Mouse (Mus musculus) liver, postnatal 0 days (tissue): Measurements from ENCODE around the gene Kcnmb4.

ENCODE experiments used
- CTCF ChIP-seq: sonication (generic); IDR thresholded peaks from 2 replicates; pipeline ENCODE4 v1.5.1; 2016; ENCODE audit warnings: antibody characterized with exemption, low read depth
- EP300 ChIP-seq: IDR thresholded peaks from 2 replicates; pipeline ENCODE4 v1.6.1; 2016; ENCODE audit warnings: antibody characterized with exemption, low read depth, mild to moderate bottlenecking

DNA sequence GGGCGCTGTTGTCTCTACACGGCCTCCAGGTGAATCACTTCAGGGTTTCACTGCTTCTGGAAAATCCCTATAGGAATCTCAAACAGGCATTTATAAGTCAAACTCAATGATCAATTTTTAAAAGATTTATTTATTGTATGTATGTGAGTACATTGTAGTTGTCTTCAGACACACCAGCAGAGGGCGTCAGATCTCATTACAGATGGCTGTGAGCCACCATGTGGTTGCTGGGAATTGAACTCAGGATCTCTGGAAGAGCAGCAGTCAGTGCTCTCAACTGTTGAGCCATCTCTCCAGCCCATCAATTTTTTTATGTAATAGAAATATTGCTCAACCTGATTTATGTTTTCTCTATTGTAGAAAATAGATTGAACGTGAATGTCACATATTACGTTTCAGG lies 7.3 kb upstream of the Kcnmb4 start:
- 0 out of 2 replicates have a peak, but pooled peaks have one; percentile 8 for TF ChIP-seq CTCF
- no peak for TF ChIP-seq EP300
